Mouse (Mus musculus) brain, embryonic 14.5 days (tissue): ENCODE data around the gene Ankrd55.

Experiments
- CTCF ChIP-seq: fragments of 200-500 bp; IDR thresholded peaks from 2 replicates; pipeline ENCODE4 v1.5.1; 2012; ENCODE audit warnings: inconsistent platforms, mild to moderate bottlenecking, moderate library complexity, borderline replicate concordance; ENCODE audit not compliant: insufficient read depth, insufficient read length; ENCODE audit errors: extremely low read depth
- POLR2A ChIP-seq: fragments of 200-500 bp; IDR thresholded peaks from 2 replicates; pipeline ENCODE4 v1.6.1; 2012; ENCODE audit warnings: mild to moderate bottlenecking, inconsistent platforms, borderline replicate concordance; ENCODE audit not compliant: poor library complexity, insufficient read depth, insufficient read length, severe bottlenecking; ENCODE audit errors: extremely low read depth

DNA sequence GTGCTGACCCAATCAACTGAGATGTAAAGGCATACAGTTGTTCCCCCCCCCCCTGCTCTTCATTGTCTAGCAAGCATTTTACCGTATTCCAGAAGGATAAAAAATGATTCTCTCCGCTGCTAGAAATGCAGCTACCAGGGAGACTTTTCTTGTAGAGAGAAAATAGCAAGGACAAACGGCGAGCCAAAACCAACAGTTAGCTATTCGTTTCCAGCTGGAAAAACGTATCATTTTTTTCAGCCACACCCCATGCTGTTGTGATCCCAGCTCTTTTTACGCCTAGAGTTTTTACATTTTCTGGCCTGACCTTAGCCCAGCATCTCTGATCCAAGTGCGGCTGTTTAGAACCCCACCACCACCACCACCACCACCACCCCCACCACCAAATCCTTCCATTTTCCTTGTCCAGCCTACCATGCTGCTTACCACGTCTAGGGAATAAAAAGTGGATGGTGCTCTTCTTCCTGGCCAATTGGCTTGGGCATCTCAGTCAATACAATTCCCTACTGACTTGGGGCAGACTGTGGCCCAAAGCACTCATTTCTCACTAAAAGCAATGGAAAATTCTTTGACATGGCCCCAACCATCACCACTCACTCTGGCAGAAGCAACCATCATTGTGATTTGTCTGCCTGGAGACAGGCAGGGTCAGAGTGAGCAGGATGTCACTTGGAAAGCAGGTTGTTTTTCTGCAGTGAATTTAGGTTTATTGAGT, 119.7 kb downstream of the Ankrd55 start:
- TF ChIP-seq POLR2A = no peak
- no peak for TF ChIP-seq CTCF
